Mouse (Mus musculus) cerebral cortex, adult 2 months (tissue): ENCODE results near the gene Nup210l.

Experiments used
- whole genome bisulfite sequencing: fragments of 180-500 bp; shearing (Covaris S2); methylation state at CpG from one replicate; pipeline ENCODE4 v1.1.7; 2018; 5-methylcytosine and 5-hydroxymethylcytosine counted together

Gene Nup210l

DNA sequence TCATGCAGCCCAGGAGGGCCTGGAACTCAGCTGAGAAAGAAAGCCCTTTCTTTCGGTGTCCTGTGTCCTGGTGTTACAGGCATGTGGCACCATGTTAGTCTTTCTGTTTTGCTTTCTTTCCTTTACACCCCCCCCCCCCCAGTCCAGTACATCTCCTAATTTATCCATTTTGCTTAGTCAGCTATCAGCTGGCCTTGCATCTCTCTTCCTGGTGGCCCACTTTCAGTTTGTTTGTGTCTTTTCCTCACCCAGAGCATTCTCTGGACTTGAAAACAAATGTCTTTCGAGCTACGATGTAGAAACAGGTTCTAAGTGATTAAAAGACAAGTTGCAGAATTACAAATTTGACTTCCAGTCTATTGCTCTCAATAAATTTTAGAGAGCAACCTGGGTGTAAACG is 118.5 kb downstream of the Nup210l start:
- 80% methylated on average over 4 of the region's 4 CpGs for WGBS

DNA sequence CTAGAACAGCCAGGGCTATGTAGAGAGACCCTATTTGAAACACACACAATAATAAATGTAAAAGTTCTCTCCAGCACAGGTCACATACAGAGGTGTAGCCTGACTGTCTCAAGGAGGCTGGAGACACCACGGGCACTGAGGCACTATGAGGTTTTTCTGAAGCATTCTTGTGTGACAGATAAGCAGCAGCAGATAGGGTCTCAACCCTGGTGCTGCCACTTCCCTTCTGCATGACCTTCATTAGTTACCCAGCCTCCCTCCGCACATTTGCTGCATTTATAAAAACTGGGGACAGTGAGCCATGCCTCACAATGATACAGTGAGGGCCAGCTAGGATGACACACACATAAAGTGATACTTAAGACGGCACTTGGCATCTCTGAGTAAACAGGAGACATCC is 119.0 kb downstream of the Nup210l start:
- 79% methylated on average over 3 of the region's 3 CpGs for WGBS

DNA sequence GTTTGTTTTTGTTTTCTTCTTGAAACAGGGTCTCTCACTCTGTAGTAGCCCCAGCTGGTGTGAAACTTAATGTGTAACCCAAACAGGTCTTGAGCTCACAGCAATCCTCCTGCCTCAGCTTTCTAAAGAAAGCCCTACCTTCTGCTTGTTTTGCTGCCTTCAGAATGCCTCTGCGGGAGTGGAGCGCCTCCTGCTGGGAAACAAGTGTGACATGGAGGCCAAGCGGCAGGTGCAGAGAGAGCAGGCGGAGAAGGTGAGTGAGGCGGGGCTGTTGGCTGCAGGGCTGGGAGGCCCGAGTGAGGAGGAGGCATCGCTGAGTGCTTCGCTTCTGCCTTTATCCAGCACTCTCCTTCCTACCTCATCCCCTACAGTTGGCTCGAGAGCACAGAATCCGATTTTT is 120.4 kb downstream of the Nup210l start:
- WGBS: 86% methylated on average over 10 of the region's 10 CpGs

DNA sequence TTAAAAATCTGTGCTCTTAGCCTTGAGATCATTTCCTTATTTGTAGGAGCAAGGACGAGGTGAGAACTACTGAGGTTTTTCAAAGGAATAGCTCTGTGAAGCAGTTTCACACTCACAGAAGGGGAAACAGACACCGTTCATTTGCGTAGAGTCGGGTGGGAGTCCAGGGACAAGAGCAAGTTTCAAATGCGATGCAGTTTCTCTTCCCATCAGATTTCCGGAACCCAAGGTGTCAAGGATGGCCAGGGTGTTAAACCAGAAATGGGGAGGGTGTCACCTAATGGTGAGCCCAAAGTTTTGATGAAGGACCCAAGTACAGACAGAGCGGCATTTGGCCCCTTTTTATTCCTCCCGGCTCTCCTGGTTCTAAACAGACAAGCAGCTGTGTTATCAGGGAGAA is 127.1 kb downstream of the Nup210l start:
- WGBS: 7% methylated on average over 8 of the region's 8 CpGs

DNA sequence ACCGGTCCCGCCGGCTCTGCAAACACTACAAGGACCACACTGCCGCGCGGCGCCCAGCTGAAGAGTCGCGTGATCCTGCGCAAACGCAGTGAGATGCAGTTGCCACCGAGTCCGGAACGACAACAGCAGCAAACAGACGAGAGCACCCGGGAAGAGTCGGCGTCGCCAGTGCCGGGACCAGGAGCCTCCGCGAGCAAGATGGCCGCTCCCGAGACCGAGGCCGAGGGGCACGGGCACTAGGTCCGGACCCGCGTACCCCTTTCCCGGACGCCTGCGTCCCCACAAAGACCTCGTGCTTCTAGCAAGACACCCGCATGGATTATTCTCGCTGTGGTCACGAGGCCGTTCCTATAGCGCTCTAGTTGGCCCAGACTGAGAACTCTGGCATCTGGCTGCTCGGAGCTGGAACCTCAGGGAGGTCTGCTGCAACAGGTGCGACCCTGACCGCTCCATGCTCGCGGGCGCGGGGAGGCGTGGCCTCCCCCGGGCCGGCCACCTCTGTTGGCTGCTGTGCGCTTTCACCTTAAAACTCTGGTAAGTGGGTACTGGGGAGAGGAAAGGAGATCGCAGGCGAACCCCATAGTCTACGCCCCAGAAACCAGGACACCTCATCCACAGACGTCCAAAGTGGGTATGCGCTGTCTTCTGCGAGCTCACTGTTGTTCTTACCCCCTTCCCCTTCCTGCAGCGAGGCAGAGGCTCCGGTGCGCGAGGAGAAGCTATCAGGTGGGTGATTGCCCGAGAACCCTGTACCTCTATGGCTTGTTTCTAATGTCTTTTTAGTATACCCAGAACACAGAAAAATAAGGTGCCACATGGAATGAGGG is 127.8 kb downstream of the Nup210l start, which contains the start of gene Jtb:
Jtb (plus strand) TSS at position 91 of the 827 bp plus-strand sequence.
- WGBS: under 1% methylated on average over 61 of the region's 61 CpGs

DNA sequence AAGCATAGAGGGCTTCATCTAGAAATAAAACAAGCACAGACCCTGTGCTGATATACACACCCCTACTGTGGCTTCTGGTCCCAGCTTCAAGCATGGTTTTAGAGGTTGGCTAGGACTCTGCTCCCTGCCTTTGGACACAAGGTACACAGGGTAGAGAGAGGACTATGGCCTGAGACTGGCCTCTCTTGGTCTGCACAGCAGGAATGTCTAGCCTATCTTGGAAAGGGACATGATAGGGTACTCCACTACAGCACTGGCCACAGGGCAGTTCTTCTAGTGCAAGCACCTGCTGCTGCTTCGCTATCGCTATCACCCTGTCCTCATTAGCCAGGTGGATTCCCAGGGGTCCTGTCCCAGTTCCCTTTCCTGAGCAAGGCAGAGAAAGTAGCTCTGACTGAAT is 137.3 kb downstream of the Nup210l start:
- WGBS: 94% methylated on average over 2 of the region's 2 CpGs

DNA sequence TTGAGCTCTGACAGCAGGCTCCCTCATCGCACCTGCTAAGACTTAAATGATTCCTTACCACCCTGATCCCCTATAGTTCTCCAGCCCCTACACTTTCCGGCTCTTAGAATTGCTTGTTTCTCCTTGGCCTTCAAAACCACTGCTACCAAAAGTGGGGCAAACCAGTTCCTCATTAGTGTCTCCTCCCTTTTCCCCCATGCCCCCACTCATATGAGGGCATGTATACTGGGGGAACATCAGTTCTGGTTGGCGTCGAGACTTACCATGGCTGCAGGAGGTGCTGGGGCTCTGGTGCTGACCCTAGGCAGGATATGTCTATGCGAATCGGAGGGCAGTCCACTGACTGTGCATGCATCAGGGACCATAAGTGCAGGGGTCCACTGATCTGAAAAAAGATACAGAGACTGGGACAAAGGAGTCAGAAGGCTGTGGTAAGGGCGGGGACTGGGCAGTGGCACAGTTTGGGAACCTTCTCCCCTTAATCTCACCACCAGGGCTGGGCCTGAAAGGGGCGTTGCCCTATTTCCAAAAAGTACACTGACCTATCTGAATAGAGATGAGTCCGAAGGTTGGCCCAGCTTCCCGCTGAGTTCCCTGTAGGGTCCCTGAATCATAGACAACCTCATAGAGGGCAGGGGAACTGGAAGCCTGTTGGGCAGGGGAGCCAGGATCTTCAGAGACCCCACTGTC is 137.9 kb downstream of the Nup210l start:
- 94% methylated on average over 10 of the region's 10 CpGs for WGBS

DNA sequence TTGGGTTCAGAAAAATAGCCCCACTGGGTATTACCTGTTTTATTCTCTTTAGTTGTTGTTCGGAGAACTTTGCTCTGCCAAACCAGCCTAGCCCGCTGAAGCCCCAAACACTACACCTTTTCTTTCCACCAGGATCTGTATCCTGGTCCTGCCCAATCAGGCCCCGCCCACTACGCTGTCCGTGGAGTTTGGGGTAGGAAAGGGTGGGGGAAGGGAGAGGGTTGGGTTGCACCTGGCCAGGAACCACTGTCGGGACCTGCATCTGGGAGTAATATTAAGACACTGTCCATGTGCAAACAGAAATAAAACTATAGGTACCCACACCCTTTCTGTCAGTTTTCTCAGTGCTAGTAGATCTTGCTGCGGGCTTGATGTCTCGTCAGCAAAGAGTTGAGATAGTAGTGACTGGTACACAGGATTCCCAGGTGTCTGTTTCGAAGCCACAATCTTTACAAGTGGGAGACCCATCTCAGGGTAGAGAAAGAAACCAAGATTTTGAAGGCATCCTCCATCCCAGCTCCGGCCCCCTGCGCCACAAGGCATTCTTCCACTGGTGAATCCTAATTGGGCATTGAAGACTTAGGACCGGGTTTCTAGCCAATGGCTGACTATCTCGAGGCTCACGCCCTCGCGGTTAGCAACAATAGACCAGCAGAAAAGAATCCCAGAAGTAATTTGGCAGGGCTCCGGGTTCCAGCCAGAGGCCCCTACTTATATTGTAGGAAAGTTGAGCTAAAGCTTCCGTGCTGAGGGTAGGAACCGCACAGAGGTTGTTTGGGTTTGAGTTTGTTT is 139.2 kb downstream of the Nup210l start, which contains the start of gene Creb3l4:
Creb3l4 (minus strand) TSS at position 529 of the 792 bp plus-strand sequence.
- WGBS: 17% methylated on average over 19 of the region's 19 CpGs

DNA sequence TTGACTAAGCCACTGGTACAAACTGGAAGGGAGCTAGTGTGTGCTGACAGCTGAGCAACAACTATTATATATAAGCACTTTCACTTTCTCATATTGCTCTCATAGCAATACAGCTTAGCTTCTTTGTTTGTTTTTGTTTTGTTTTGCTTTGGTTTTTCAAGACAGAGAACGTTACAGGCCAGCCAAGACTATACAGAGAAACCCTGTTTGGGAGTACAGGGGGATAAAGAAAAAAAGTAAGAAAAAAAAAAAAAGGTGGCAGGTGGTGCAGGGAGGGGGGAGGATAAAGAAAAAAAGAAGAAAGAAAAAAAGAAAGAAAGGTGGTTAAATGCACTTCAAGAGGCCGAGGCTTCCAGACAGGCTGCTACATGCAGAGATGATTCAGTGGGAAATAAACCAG is 141.5 kb downstream of the Nup210l start:
- 55% methylated on average over 2 of the region's 2 CpGs for WGBS

DNA sequence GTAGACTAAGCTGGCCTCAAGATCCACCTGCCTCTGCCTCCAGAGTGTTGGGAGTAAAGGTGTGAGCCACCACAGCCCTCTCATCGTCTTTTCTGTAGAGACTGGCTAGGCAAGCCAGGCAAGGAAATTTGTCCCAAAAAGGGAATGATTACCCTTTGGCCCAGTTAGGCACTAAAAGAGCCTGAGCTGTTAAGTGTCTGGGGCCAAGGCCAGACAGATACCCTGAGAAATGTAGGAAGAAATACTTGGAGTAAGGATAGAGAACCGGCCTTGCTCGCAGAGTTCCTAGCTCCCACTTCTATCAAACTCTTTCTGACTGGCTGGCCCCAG is 143.7 kb downstream of the Nup210l start:
- WGBS: 5% methylated on average over 3 of the region's 3 CpGs

DNA sequence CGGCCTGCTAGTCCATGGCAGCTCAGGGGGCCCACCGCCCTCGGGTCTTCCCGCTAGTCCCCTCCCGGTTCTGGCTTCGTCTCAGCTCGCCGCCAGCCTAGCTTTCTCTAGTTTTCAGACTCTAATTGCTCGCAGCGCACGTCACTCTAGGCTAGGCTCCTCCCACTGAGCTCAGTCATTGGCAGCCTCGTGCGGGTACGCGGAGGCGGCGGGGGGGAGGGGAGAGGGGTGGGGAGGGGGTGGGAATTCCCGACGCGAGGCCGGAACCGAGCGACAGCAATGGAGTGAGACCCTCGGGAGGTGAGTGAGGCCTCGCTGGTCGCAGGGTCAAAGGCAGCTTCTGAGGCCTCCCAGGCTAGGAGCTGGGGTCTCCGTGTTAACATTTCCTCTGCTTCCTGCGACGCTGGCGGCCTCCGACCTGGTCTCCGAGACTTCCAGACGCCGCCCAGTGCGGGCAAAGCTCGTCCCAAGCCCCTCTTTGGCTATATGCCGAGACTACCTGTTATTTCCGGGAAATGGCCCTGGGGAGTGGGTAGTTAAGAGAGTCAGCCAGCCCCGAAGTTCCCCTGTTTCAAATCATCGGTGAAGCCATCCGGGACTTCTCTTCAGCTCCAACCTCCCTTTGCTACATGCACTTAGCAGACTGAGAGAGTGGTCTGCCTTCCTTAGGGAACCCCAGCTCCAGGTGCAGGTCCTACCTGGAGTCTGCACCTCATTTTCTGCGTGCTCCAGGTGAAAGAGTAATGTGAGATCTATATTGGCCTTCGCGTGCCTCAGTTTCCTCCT is 144.2 kb downstream of the Nup210l start, which contains the start of gene Slc39a1:
Slc39a1 (plus strand) TSS at position 213 of the 786 bp plus-strand sequence.
- under 1% methylated on average over 44 of the region's 44 CpGs for WGBS

DNA sequence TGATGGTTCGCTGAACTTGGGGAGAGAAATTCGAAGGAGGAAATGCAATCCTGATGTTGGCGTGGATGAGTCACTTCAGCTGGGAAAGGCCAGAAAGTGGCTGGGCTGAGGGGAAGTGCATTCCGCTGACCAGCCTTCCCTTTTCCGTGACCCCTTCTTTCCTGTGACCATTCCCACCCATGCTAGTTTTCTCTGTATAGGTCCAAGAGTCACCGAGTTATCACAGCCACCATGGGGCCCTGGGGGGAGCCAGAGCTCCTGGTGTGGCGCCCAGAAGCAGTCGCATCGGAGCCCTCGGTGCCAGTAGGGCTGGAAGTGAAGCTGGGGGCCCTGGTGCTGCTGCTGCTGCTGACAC is 144.8 kb downstream of the Nup210l start:
- 1% methylated on average over 10 of the region's 10 CpGs for WGBS

DNA sequence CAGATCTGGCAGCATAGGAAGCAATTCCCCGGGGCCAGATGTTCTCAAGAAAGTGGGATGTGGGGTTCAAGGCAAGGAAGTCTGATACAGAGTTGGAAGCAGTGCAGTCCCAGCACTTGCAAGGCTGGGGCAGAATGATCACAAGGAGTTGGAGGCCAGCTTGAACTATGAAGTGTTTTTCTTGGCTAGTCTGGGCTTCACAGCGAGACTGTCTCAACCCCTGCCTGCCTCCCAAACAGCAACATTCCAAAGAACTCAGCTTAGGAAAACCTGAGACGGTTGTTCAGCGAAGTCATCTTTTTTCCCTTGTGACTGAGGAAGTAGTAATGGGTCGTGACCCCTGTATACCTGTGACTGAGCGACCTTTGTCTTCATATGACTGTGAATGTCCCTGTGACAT is 146.9 kb downstream of the Nup210l start:
- WGBS: 74% methylated on average over 6 of the region's 6 CpGs

DNA sequence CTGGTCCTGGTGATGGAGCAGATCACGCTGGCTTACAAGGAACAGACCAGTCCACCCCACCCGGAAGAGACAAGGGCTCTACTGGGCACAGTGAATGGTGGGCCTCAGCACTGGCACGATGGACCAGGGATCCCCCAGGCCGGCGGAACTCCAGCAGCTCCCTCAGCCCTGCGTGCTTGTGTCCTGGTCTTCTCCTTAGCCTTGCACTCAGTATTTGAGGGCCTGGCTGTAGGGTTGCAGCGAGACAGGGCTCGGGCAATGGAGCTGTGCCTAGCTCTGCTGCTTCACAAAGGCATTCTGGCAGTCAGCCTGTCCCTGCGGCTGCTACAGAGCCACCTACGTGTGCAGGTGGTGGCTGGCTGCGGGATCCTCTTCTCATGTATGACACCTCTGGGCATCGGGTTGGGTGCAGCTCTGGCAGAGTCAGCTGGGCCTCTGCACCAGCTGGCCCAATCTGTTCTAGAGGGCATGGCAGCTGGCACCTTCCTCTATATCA is 147.8 kb downstream of the Nup210l start:
- WGBS: 70% methylated on average over 11 of the region's 12 CpGs

DNA sequence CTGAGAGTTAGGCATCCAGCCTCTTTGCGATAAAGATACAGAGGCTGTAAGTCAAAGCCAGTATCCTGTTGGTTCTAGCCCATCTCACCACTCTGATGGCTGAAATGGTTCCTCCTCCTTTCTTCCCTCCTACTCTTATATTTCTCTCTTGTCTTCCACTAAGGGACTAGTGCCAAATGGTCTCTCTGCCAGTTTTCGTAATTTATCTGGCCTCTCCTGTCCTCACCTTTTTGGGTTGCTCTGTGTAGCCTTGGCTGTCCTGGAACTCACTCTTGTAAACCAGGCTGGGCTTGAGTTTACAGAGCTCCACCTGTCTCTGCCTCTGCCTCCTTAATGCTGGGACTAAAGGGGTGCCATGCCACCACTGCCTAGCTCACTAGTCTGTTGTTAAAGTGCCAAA is 148.7 kb downstream of the Nup210l start:
- 64% methylated on average over 2 of the region's 2 CpGs for WGBS

DNA sequence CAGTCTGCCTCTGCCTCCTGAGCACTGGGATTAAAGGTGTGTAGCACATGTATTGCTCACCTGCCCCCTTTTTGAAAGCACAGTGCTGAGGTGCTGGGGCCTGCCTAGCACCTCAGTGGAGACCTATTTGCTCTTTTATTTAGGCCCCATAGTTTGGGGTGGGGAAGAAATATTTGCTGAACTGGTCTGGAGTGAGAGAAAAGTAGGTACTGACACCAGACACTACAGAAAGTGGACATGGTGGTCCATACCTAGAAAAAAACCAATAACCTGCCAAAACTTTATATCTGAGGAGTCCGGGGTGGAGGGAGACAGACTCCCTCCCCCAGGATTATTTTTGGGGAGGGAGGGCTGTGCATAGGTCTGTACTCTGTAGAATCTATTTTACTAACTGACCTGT is 149.2 kb downstream of the Nup210l start:
- 53% methylated on average over 1 of the region's 1 CpGs for WGBS

DNA sequence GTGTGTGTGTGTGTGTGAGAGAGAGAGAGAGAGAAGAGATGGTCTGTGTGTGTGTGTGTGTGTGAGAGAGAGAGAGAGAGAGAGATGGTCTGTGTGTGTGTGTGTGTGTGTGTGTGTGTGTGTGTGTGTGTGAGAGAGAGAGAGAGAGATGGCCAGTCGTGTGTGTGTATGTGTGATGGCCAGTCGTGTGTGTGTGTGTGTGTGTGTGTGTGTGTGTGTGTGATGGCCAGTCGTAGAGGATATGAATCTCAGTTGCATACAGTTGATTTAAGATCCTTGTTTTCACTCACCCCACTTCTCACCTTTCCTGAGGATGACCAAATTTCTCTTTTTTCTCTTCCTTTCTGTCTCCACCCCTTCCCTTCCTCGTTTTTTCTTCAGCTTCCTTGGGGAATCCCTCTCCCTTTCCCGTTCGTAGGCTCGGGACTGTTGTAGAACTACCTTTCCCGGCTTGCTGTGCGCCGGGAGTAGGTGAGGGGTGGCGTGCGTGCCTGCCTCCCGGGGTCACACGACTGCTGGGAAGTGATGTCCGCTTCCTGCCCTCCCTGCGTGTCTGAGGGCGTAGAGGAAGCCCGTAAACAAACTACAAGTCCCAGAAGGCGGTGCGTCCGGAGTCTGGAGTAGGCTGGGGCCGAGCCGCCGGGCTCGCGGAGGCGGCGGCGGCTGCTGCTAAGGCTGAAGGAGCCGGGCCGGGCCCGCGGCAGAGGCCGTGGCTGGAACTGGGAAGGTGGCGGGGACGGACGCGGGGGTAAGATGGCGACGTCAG is 149.9 kb downstream of the Nup210l start, which contains the start of gene Crtc2:
Crtc2 (plus strand) TSS at position 511 of the 766 bp plus-strand sequence.
- under 1% methylated on average over 40 of the region's 40 CpGs for WGBS

DNA sequence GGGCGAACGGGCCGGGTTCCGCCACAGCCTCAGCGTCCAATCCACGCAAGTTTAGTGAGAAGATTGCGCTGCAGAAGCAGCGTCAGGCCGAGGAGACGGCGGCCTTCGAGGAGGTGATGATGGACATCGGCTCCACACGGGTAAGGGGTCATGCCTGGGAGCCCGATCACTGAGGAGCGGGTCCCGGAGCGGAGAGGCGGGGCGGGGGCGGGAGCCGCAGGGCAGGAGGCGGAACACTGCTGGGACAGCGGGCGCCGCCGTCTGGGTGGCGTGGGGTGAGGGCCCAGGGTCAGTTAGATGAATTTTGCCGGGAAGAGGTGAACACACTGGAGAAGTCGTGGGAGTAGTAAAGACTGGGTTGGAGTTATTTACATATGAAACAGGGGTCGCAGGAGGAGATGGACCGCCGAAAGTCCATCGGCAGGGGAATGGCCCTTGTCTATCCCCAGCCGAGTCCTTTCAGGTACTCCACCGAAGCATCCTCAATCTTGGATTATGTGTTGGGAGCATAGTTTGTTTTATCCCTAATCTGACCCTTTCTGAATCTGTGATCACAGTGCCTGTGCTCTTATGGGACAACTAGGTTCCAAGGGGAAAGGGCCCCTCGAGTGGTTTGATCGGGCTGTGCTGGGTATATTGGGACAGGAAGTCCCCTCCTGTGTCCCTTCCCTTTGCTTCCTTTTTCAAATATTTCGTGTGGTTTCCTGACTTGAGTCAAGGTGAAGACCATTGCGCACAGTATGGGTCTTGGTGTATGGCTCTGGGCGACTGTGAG is 150.7 kb downstream of the Nup210l start:
- under 1% methylated on average over 41 of the region's 41 CpGs for WGBS

DNA sequence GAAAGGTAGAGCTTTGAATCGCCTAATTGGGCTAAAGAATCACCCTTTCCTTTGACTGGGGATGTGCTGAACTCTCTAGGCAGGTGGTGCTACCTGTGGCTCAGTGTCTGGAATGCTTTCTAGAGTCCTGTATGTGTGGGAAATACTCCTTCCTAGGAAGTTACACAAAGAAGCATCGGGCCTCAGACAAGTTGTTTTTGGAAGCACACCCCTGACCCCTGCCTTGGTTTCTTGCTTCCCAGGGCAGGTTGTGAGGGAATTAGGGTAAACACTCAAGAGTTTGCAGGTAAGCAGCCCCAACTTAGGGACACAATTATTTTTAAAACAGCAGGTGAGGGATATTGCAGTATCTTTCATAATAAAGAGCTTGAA is 151.2 kb downstream of the Nup210l start:
- WGBS: 7% methylated on average over 2 of the region's 2 CpGs
